10 mouse cellular contexts compared by ENCODE assay signal in the genomic region with DNA sequence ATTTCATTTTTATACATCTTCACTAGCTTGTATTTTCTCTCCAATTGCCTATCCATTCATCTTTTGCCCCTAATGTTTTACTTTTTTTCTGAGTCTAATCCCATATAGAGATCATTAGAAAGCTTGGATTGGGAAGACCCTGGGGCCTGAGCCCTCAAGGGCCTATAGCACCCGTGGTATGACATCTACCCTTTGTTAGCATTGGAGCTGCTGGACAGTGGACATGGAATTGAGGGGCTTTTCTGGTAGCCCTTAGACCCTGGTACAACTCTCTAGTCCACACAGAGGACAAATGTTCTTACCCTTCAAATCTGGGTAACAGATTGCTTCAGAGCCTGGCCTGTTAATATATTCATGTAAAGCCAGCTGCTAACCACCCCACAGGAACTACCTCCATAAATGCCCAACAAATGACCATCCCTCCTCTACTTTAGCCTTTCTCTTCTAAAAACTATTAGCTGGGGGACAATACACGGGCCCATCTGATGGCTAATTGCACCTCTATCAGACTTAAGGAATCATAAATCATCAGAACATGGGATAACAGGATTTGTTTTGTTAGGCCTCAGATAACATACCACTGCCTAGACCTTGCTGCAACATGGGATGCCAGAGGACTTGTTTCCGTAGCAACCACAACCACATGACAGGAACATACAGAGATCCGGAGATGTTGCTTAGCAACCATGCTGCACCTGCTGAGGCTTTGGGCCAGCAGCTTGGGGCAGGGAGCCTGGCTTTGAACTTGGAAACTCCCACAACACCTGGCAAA. TPM values are rescaled to one million over a fixed set of nuclear protein-coding genes. Genes with fewer than 3 reads are reported as not detected.
A peak's percentile ranks its signal among the peaks of the same experiment; 100 is the strongest.
DNase-seq lines count a peak whose midpoint lies in the region; ATAC-seq and TF ChIP-seq lines count a peak whose summit lies in the region.
"Had no signal": no experiment of that assay in that cellular context is flagged by ENCODE, and none has a peak within 500 bp of the region (broad histone marks: within the 10 kb centered on the region; RNA-seq: fewer than 3 reads in every experiment).

No protein-coding gene starts in this region.

- H3K36me3 ChIP-seq in hindbrain, postnatal 0 days (ENCODE audit: insufficient read depth, low read length) = no peaks in the 10 kb centered on the region
- H3K36me3 ChIP-seq in neural tube, embryonic 15.5 days = no peaks in the 10 kb centered on the region
- H3K36me3 ChIP-seq: limb, embryonic 13.5 days had no signal

- no peak overlapping the region for H3K4me3 ChIP-seq in hindbrain, postnatal 0 days (ENCODE audit: low read length)
- H3K4me3 ChIP-seq in neural tube, embryonic 15.5 days (replicated peaks) = no peak overlapping the region
- H3K4me3 ChIP-seq: limb, embryonic 13.5 days had no signal

- TF ChIP-seq CTCF in hindbrain, postnatal 0 days (IDR thresholded peaks at IDR 0.05; ENCODE audit: low read depth) = no peak

- DNase-seq in cerebellum, postnatal 14 days = peak; percentile 64 to 69
- no peak for DNase-seq in cerebellum, adult 8-10 months
- peak; percentile 49 for DNase-seq in embryo, embryonic 11 days
- DNase-seq in hindbrain, postnatal 0 days (ENCODE audit: low spot score) = peak; percentile 90
- no peak for DNase-seq in gastrocnemius, adult 18-20 months (ENCODE audit: low spot score)
- no peak for DNase-seq in adrenal gland, postnatal 4 days (ENCODE audit: low spot score in 2 of 2)
- no peak for DNase-seq in urinary bladder, postnatal 36 days (ENCODE audit: low spot score in 2 of 2)
- DNase-seq: gastrocnemius, postnatal 25 days had no signal

- 27% methylated on average over 4 of the region's 4 CpGs for WGBS in hindbrain, postnatal 0 days
- WGBS in neural tube, embryonic 15.5 days = 39% methylated on average over 4 of the region's 4 CpGs

- H3K4me2 ChIP-seq in hindbrain, postnatal 0 days (ENCODE audit: low read depth, low read length) = no peak overlapping the region
- no peak overlapping the region for H3K4me2 ChIP-seq in neural tube, embryonic 15.5 days
- H3K4me2 ChIP-seq: limb, embryonic 13.5 days had no signal

- peak; percentile 92 for ATAC-seq in hindbrain, postnatal 0 days
- peak; percentile 90 for ATAC-seq in neural tube, embryonic 15.5 days (ENCODE audit: low FRiP score)

- peak overlapping the region; percentile 77 for H3K27ac ChIP-seq in hindbrain, postnatal 0 days
- peak overlapping the region; percentile 66 for H3K27ac ChIP-seq in neural tube, embryonic 15.5 days (replicated peaks)
- H3K27ac ChIP-seq: limb, embryonic 13.5 days had no signal

- no peaks in the 10 kb centered on the region for H3K27me3 ChIP-seq in hindbrain, postnatal 0 days (ENCODE audit: insufficient read depth, low read length)
- no peaks in the 10 kb centered on the region for H3K27me3 ChIP-seq in neural tube, embryonic 15.5 days (replicated peaks)
- H3K27me3 ChIP-seq: limb, embryonic 13.5 days had no signal

- H3K4me1 ChIP-seq in hindbrain, postnatal 0 days (ENCODE audit: insufficient read depth, low read length) = no peaks in the 10 kb centered on the region
- H3K4me1 ChIP-seq in neural tube, embryonic 15.5 days = peaks cover 21% of the 10 kb centered on the region
- H3K4me1 ChIP-seq: limb, embryonic 13.5 days had no signal

- no peak overlapping the region for H3K9ac ChIP-seq in hindbrain, postnatal 0 days (replicated peaks; ENCODE audit: low read length)
- no peak overlapping the region for H3K9ac ChIP-seq in neural tube, embryonic 15.5 days (replicated peaks)
- H3K9ac ChIP-seq: limb, embryonic 13.5 days had no signal

- H3K9me3 ChIP-seq in hindbrain, postnatal 0 days (ENCODE audit: low read length) = no peaks in the 10 kb centered on the region
- no peaks in the 10 kb centered on the region for H3K9me3 ChIP-seq in neural tube, embryonic 15.5 days (replicated peaks)
- H3K9me3 ChIP-seq: limb, embryonic 13.5 days had no signal

RNA-seq across cellular contexts. Expression of a gene that starts 39.0 kb away (rescaled TPM):
- total RNA-seq in hindbrain, postnatal 0 days (2014; rRNA removed) = 46.1 and 74.0 TPM in 2 replicates
- polyA plus RNA-seq in hindbrain, postnatal 0 days (2015; fragmentation: Nextera tagmentation; extraction: Ambion mirVana) = 26.7 and 29.2 TPM in 2 replicates
- polyA plus RNA-seq in neural tube, embryonic 15.5 days (2015; fragmentation: Nextera tagmentation; extraction: Ambion mirVana) = 31.1 and 32.1 TPM in 2 replicates
- total RNA-seq in gastrocnemius, adult 18-20 months (2021) = 10 to 100 TPM; 12.0 to 15.4 TPM
- total RNA-seq in adrenal gland, postnatal 4 days (2021) = 10 to 100 TPM; 57.8 to 62.7 TPM

Comparison
In these comparisons a context has a peak if more than half of its experiments do, and no peak if none do; other contexts are left out.
1. DNase-seq: peak in cerebellum, postnatal 14 days (2 of 2), embryo, embryonic 11 days (single experiment) and hindbrain, postnatal 0 days (single experiment); none in cerebellum, adult 8-10 months (single experiment), gastrocnemius, adult 18-20 months (single experiment), adrenal gland, postnatal 4 days (0 of 2) and urinary bladder, postnatal 36 days (0 of 2).